In the genomic region with DNA sequence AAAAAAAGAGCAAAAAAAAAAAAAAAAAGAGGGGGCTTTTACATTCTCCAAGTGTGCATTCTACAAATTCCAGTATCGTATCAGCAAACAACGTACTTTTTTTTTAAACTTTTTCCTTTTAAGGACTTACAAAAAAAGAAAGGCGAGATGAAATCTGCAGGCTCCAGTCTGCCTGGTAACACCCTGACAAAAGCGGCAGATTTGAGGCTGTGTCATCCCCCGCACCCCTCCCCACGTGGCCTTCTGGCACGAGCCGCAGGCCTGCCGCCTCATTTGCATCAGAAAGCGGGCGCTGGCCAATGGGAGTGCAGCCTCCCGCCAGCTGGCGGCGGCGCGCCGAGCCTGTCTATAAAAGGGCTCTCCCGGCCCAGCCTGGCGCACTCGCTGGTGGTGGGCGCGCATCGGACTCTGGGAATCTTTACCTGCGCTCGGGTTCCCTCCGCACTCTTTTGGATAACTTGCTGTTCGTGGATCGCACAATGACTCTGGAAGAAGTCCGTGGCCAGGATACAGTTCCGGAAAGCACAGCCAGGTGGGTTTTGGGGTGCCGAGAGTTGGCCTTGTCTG, we compare ENCODE assay signal across 8 mouse cellular contexts. TPM values are rescaled to one million over a fixed set of nuclear protein-coding genes. Genes with fewer than 3 reads are reported as not detected.
DNase-seq lines count a peak whose midpoint lies in the region; ATAC-seq and TF ChIP-seq lines count a peak whose summit lies in the region.

Gene Gadd45g (plus strand): TSS at position 378 of the 567 bp plus-strand sequence.

- DNase-seq in CH12.LX (ENCODE audit: extremely low read depth) = peak; percentile 94
- peak; percentile 92 for DNase-seq in c-Kit-positive CD71-positive TER-119-negative erythroid progenitor cells, embryonic 14.5 days (ENCODE audit: low read depth)
- DNase-seq in heart, postnatal 0 days (ENCODE audit: low spot score) = peak; percentile 96
- peak; percentile 75 for DNase-seq in large intestine, adult 2 months (ENCODE audit: low read depth, low spot score)
- peak; percentile 97 for DNase-seq in liver, postnatal 0 days
- DNase-seq in testis, postnatal 10 days (ENCODE audit: low spot score) = peak; percentile 95

- no peaks in the 10 kb centered on the region for H3K36me3 ChIP-seq in CH12.LX (replicated peaks in 1 of 2; ENCODE audit: control insufficient read depth in 1 of 2, insufficient read depth in 1 of 2, low read length in 1 of 2)
- H3K36me3 ChIP-seq in forebrain, embryonic 12.5 days (replicated peaks) = no peaks in the 10 kb centered on the region
- no peaks in the 10 kb centered on the region for H3K36me3 ChIP-seq in heart, postnatal 0 days (replicated peaks; ENCODE audit: control insufficient read depth, insufficient read depth, low read length)
- no peaks in the 10 kb centered on the region for H3K36me3 ChIP-seq in liver, postnatal 0 days (replicated peaks; ENCODE audit: insufficient read depth, low read length)
- H3K36me3 ChIP-seq in neural tube, embryonic 14.5 days (ENCODE audit: control insufficient read depth, insufficient read depth, low read length) = no peaks in the 10 kb centered on the region

- H3K4me2 ChIP-seq in CH12.LX (ENCODE audit: insufficient read depth, low read depth, poor library complexity, severe bottlenecking) = peak within 1 kb of the TSS; percentile 94
- peak within 1 kb of the TSS; percentile 76 for H3K4me2 ChIP-seq in forebrain, embryonic 12.5 days
- H3K4me2 ChIP-seq in heart, postnatal 0 days (ENCODE audit: low read depth, low read length) = peak within 1 kb of the TSS; percentile 78
- peak within 1 kb of the TSS; percentile 99 for H3K4me2 ChIP-seq in liver, postnatal 0 days (ENCODE audit: low read depth, low read length)
- H3K4me2 ChIP-seq in neural tube, embryonic 14.5 days (ENCODE audit: low read depth, low read length) = peak within 1 kb of the TSS; percentile 96

- peak; percentile 78 for ATAC-seq in forebrain, embryonic 12.5 days (ENCODE audit: low FRiP score)
- ATAC-seq in heart, postnatal 0 days (ENCODE audit: insufficient read depth, low read depth) = peak; percentile 78
- ATAC-seq in liver, postnatal 0 days = peak; percentile 68
- peak; percentile 81 for ATAC-seq in neural tube, embryonic 14.5 days (ENCODE audit: low read depth)

- no peaks in the 10 kb centered on the region for H3K9me3 ChIP-seq in CH12.LX (replicated peaks; ENCODE audit: low read length)
- H3K9me3 ChIP-seq in forebrain, embryonic 12.5 days = no peaks in the 10 kb centered on the region
- H3K9me3 ChIP-seq in heart, postnatal 0 days (replicated peaks; ENCODE audit: control insufficient read depth, low read length) = no peaks in the 10 kb centered on the region
- no peaks in the 10 kb centered on the region for H3K9me3 ChIP-seq in liver, postnatal 0 days (ENCODE audit: low read length)
- no peaks in the 10 kb centered on the region for H3K9me3 ChIP-seq in neural tube, embryonic 14.5 days (ENCODE audit: control insufficient read depth, low read length)

- TF ChIP-seq RAD21 in CH12.LX (IDR thresholded peaks at IDR 0.05; ENCODE audit: low read depth, low read length) = no peak

- H3K79me2 ChIP-seq in CH12.LX (replicated peaks; ENCODE audit: control insufficient read depth, extremely low read depth, insufficient read depth, poor library complexity, severe bottlenecking) = no peaks in the 10 kb centered on the region

- H3K27ac ChIP-seq in CH12.LX (ENCODE audit: insufficient read depth, low read depth) = peak within 1 kb of the TSS; percentile 77
- H3K27ac ChIP-seq in forebrain, embryonic 12.5 days = peak within 1 kb of the TSS; percentile 95
- H3K27ac ChIP-seq in heart, postnatal 0 days (ENCODE audit: low read depth) = peak within 1 kb of the TSS; percentile 94
- H3K27ac ChIP-seq in liver, postnatal 0 days (ENCODE audit: low read depth) = peak within 1 kb of the TSS; percentile 96
- H3K27ac ChIP-seq in neural tube, embryonic 14.5 days (ENCODE audit: low read depth, low read length) = peak within 1 kb of the TSS; percentile 79

- peak; percentile 91 for TF ChIP-seq POLR2A in CH12.LX (IDR thresholded peaks at IDR 0.05; ENCODE audit: low read depth, low read length)

- peak within 1 kb of the TSS; percentile 61 to 84 (median 78) for H3K4me3 ChIP-seq in CH12.LX (replicated peaks in 1 of 3; ENCODE audit: low read depth in 2 of 3, low read length in 2 of 3, poor library complexity in 1 of 3)
- peak within 1 kb of the TSS; percentile 68 for H3K4me3 ChIP-seq in forebrain, embryonic 12.5 days (replicated peaks)
- peak within 1 kb of the TSS; percentile 79 for H3K4me3 ChIP-seq in heart, postnatal 0 days (ENCODE audit: low read depth, low read length)
- peak within 1 kb of the TSS; percentile 87 for H3K4me3 ChIP-seq in liver, postnatal 0 days (ENCODE audit: low read depth, low read length)
- H3K4me3 ChIP-seq in neural tube, embryonic 14.5 days (ENCODE audit: low read depth, low read length) = peak within 1 kb of the TSS; percentile 51

- dilution Hi-C loops in CH12.LX (cut with MboI; ENCODE audit: extremely low pct_ligation_motif_present, extremely low pct_unique_long_range_greater_than_20kb, low sequenced_read_pairs) = loop anchor here (25.0 kb wide), 1 partner anchor 341 kb away; no protein-coding TSS in a partner anchor

- in situ Hi-C loops in CH12.LX (cut with MboI; ENCODE audit: low pct_ligation_motif_present, low pct_unique_long_range_greater_than_20kb, low sequenced_read_pairs) = loop anchor here (5.0 to 25.0 kb wide), 6 partner anchors 118 to 1141 kb away; partner anchors contain the start of gene Nfil3

- no peak; a peak in 1 of 4 replicates for TF ChIP-seq CTCF in CH12.LX (conservative IDR thresholded peaks at IDR 0.05 in 1 of 2, IDR thresholded peaks at IDR 0.05 in 1 of 2; ENCODE audit: low read depth in 2 of 2, low read length in 2 of 2)
- peak; percentile 6; the same call in 1 of the 2 replicates for TF ChIP-seq CTCF in heart, postnatal 0 days (IDR thresholded peaks at IDR 0.05; ENCODE audit: low read depth)
- 0 out of 2 replicates have a peak, but pooled peaks have one; percentile 1 for TF ChIP-seq CTCF in liver, postnatal 0 days (IDR thresholded peaks at IDR 0.05; ENCODE audit: low read depth)

- H3K9ac ChIP-seq in CH12.LX (ENCODE audit: insufficient read depth, low read depth) = peak within 1 kb of the TSS; percentile 62
- peak within 1 kb of the TSS; percentile 85 for H3K9ac ChIP-seq in forebrain, embryonic 12.5 days
- peak within 1 kb of the TSS; percentile 89 for H3K9ac ChIP-seq in heart, postnatal 0 days (replicated peaks; ENCODE audit: low read depth, low read length)
- peak within 1 kb of the TSS; percentile 88 for H3K9ac ChIP-seq in liver, postnatal 0 days (replicated peaks)
- H3K9ac ChIP-seq in neural tube, embryonic 14.5 days (replicated peaks; ENCODE audit: low read depth, low read length) = peak within 1 kb of the TSS; percentile 70

- no peak for TF ChIP-seq EP300 in CH12.LX (IDR thresholded peaks at IDR 0.05; ENCODE audit: low read length)
- peak; percentile 83 for TF ChIP-seq EP300 in heart, postnatal 0 days (IDR thresholded peaks at IDR 0.05; ENCODE audit: low read depth)
- peak; percentile 68 for TF ChIP-seq EP300 in liver, postnatal 0 days (IDR thresholded peaks at IDR 0.05; ENCODE audit: low read depth)

- H3K27me3 ChIP-seq in CH12.LX (replicated peaks) = peaks cover 40% of the 10 kb centered on the region
- H3K27me3 ChIP-seq in forebrain, embryonic 12.5 days = peaks cover 65% of the 10 kb centered on the region
- 0 out of 2 replicates have a peak, but pooled peaks cover 7% of the 10 kb centered on the region for H3K27me3 ChIP-seq in heart, postnatal 0 days (ENCODE audit: control insufficient read depth, insufficient read depth, low read length)
- H3K27me3 ChIP-seq in liver, postnatal 0 days (ENCODE audit: insufficient read depth, low read length) = no peaks in the 10 kb centered on the region
- H3K27me3 ChIP-seq in neural tube, embryonic 14.5 days (ENCODE audit: control insufficient read depth, insufficient read depth, low read length) = 0 out of 2 replicates have a peak, but pooled peaks cover 4% of the 10 kb centered on the region

- WGBS in forebrain, embryonic 12.5 days = under 1% methylated on average over 31 of the region's 31 CpGs
- under 1% methylated on average over 31 of the region's 31 CpGs for WGBS in heart, postnatal 0 days
- under 1% methylated on average over 31 of the region's 31 CpGs for WGBS in large intestine, adult 2 months
- under 1% methylated on average over 31 of the region's 31 CpGs for WGBS in liver, postnatal 0 days (ENCODE audit: insufficient replicate concordance)
- WGBS in neural tube, embryonic 14.5 days = under 1% methylated on average over 31 of the region's 31 CpGs

- peaks cover 13 to 39% of the 10 kb centered on the region in 2 experiments for H3K4me1 ChIP-seq in CH12.LX (ENCODE audit: control insufficient read depth in 1 of 2, insufficient read depth in 2 of 2)
- peaks cover 73% of the 10 kb centered on the region for H3K4me1 ChIP-seq in forebrain, embryonic 12.5 days
- H3K4me1 ChIP-seq in heart, postnatal 0 days (ENCODE audit: control insufficient read depth, insufficient read depth) = peaks cover 7% of the 10 kb centered on the region; the same call in 1 of the 2 replicates
- H3K4me1 ChIP-seq in liver, postnatal 0 days (ENCODE audit: insufficient read depth) = peaks cover 43% of the 10 kb centered on the region
- H3K4me1 ChIP-seq in neural tube, embryonic 14.5 days (ENCODE audit: control insufficient read depth, insufficient read depth, low read length) = peaks cover 16% of the 10 kb centered on the region

TF ChIP-seq in CH12.LX, 34 proteins besides CTCF, POLR2A, EP300 and RAD21 (continues in another document):
- TF ChIP-seq NRF1 (IDR thresholded peaks at IDR 0.05; ENCODE audit: low read depth, low read length) = peak; percentile 47; the same call in 1 of the 2 replicates
- TF ChIP-seq MAX (IDR thresholded peaks at IDR 0.05; ENCODE audit: low read length) = peak; percentile 96
- TF ChIP-seq PAX5 (IDR thresholded peaks at IDR 0.05; ENCODE audit: low read length) = no peak
- TF ChIP-seq UBTF (IDR thresholded peaks at IDR 0.05; ENCODE audit: low read depth, low read length) = no peak
- TF ChIP-seq ETS1 (conservative IDR thresholded peaks at IDR 0.05; ENCODE audit: low read depth, low read length) = peak; percentile 95
- peak; percentile 31; the same call in 1 of the 2 replicates for TF ChIP-seq IRF4 (IDR thresholded peaks at IDR 0.05; ENCODE audit: low read depth, low read length)
- no peak for TF ChIP-seq E2F4 (IDR thresholded peaks at IDR 0.05; ENCODE audit: insufficient replicate concordance, low read depth, low read length)

RNA-seq across cellular contexts. Expression of gene Gadd45g, which starts in this region (rescaled TPM):
- total RNA-seq in CH12.LX (2012; rRNA removed) = 1.2 and 2.7 TPM in 2 replicates
- total RNA-seq in CH12.LX (2014; rRNA removed) = 2.5 and 3.1 TPM in 2 replicates
- 2.9 and 3.6 TPM in 2 replicates for polyA plus RNA-seq in CH12.LX (2012; ENCODE audit: insufficient read length, low read depth)
- 211 and 218 TPM in 2 replicates for polyA plus RNA-seq in forebrain, embryonic 12.5 days (2016; fragmentation: Nextera tagmentation; extraction: Ambion mirVana)
- 18.7 and 30.4 TPM in 2 replicates for total RNA-seq in heart, postnatal 0 days (2014; rRNA removed; ENCODE audit: low replicate concordance)
- 33.2 and 46.6 TPM in 2 replicates for polyA plus RNA-seq in heart, postnatal 0 days (2015; fragmentation: Nextera tagmentation; extraction: Ambion mirVana)
- polyA plus RNA-seq in large intestine, adult 2 months (2012; rRNA removed) = 35.4 and 38.1 TPM in 2 replicates
- 16.3 and 20.6 TPM in 2 replicates for polyA plus RNA-seq in liver, postnatal 0 days (2015; fragmentation: Nextera tagmentation; extraction: Ambion mirVana)
- 26.4 and 39.6 TPM in 2 replicates for polyA plus RNA-seq in neural tube, embryonic 14.5 days (2014; fragmentation: Nextera tagmentation; extraction: Ambion mirVana)

Comparison
In these comparisons a context has a peak if more than half of its experiments do, and no peak if none do; other contexts are left out.
1. Peak in every context shown above with its lines: DNase-seq, ATAC-seq, H3K4me3 ChIP-seq and H3K27ac ChIP-seq.
2. CTCF ChIP-seq: peak in heart, postnatal 0 days (single experiment) and liver, postnatal 0 days (single experiment); none in CH12.LX (0 of 2).